Mouse (Mus musculus) adrenal gland, postnatal 36 days (tissue): ENCODE data around the gene Utp14a. TPM values are rescaled to one million over a fixed set of nuclear protein-coding genes. Genes with fewer than 3 reads are reported as not detected.
A peak's percentile ranks its signal among the peaks of the same experiment; 100 is the strongest.

Experiments
- DNase-seq, 2 experiments: peaks; one replicate each; pipeline ENCODE4 v3.0.0; 2021; ENCODE audit warnings: mixed read lengths in 1 of 2
- total RNA-seq, 2 experiments: library from RNA; stranded (reverse); gene quantifications; 2 replicates each; pipeline ENCODE4 v1.2.3; 2021

The Utp14a gene
- total RNA-seq, 2 experiments from 2014 or later = 15.4 to 17.3 TPM

GRCm38 (mm10) chrX:48310706-48311517, 54.2 kb downstream of the Utp14a start:
- DNase-seq = no peak

- DNase-seq = no peak
Observed at GRCm38 (mm10) chrX:48311727-48312126, 55.1 kb downstream of the Utp14a start.

DNA sequence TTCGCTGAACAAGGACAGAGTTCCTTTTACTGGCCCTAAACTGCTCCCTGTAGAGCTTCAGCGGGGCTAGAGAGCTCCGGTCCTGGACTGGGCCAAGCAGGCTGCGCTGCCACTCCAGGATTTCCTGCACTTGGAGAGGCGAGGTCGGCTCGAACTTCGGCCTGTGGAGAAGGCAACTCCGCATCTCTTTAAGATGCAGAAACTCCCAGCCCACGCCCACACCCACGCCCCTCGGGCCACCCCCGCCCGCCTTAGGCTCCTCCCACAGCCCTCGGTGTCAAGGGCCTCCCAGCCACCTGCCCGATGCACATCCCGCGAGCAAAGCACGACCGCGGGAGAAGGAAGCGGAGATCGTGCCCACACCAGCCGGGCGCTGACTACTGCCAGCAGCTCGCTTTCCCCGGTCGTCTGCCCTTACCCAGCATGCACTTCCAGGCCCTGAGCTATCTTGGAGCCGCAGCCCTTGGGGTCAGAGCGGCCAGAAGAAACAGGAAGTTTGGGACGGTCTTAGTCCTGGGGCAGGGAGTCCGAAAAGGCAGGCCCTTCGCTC, 57.9 kb downstream of the Utp14a start:
- peak; percentile 89 to 91 for DNase-seq

DNA sequence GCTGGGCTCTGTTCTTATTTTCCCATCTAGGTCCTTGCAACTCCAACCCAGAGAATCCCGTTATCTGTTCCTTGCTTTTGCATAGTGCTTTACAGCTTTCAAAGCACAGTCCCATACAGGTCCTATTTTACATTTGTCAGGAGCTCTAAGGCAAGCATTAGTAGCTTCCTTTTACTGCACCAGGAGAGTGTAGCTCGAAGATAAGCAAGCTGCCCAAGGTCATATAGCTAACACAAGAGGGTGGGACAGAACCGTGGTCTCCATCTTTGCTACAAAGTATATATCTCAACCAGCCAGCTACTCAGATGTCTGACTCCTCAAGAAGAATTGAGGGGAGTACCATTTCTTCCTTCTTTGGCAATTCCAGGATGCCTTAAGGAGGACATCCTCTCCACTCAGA, 60.8 kb downstream of the Utp14a start:
- no peak for DNase-seq

DNA sequence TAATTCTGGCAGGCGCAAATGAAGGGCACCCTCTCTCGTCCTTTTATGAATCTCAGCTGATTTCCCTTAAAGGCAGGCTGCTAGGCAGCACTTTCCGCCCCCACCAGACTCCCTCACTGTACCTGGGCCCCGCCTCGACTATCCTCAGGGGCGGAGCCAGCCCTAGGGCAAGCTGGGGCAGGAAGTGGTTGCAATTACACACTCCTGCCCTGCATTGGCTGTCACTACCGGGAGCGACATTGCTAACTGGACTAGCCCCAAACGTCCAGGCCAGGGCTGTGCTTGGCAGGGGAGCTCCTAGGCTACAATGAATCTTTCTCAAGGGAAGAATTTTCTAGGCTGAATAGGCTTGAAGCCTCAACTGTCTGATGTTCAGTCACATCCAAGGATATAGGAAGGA, 61.5 kb downstream of the Utp14a start:
- DNase-seq = peak; percentile 7 to 15

Other genes with a start within 250 kb of the Utp14a start
- gene Apln, start 222.0 kb upstream of the Utp14a start, total RNA-seq = 1 to 10 TPM; 2.7 to 7.6 TPM
- 1 to 10 TPM; 1.3 to 1.8 TPM for gene Xpnpep2, start 148.1 kb upstream of the Utp14a start, total RNA-seq
- 1 to 10 TPM; 1.4 to 1.9 TPM for gene Sash3, start 110.4 kb upstream of the Utp14a start, total RNA-seq
- 10 to 100 TPM; 15.9 to 19.1 TPM for gene Zdhhc9, start 48.0 kb upstream of the Utp14a start, total RNA-seq
- 10 to 100 TPM in 1 of 2 experiments, 1 to 10 TPM in 1; 9.8 to 11.2 TPM for gene Bcorl1, start 84.5 kb downstream of the Utp14a start, total RNA-seq
- gene Elf4, start 206.3 kb downstream of the Utp14a start, total RNA-seq = 10 to 100 TPM; 10.9 to 19.1 TPM